Mouse (Mus musculus) stomach, embryonic 14.5 days (tissue): ENCODE measurements around the gene Gpr61. TPM values are rescaled to one million over a fixed set of nuclear protein-coding genes. Genes with fewer than 3 reads are reported as not detected.

Source experiments
- ATAC-seq: fragments of 200-750 bp; cut with Nextera tagmentation; 2 replicates; pipeline ENCODE4 v1.8.0; 2017; ENCODE audit warnings: low read depth, moderate TSS enrichment; ENCODE audit not compliant: insufficient number of reproducible peaks, insufficient read depth, low FRiP score
- H3K27ac ChIP-seq: fragments of 300-500 bp; sonication (generic); 2 replicates; pipeline ENCODE4 v1.5.1; 2014; ENCODE audit warnings: mild to moderate bottlenecking, low read length, moderate library complexity, mixed read lengths
- H3K27me3 ChIP-seq: fragments of 300-500 bp; sonication (generic); 2 replicates; pipeline ENCODE4 v1.6.1; 2014; ENCODE audit warnings: low read length, control low read depth, mixed read lengths; ENCODE audit not compliant: control insufficient read depth, insufficient read depth
- H3K36me3 ChIP-seq: fragments of 300-500 bp; sonication (generic); 2 replicates; pipeline ENCODE4 v1.6.1; 2014; ENCODE audit warnings: mild to moderate bottlenecking, control low read depth, low read length, moderate library complexity, mixed read lengths; ENCODE audit not compliant: control insufficient read depth, insufficient read depth
- H3K4me1 ChIP-seq: fragments of 300-500 bp; sonication (generic); 2 replicates; pipeline ENCODE4 v1.6.1; 2014; ENCODE audit warnings: low read length, control low read depth, mixed read lengths; ENCODE audit not compliant: control insufficient read depth, insufficient read depth
- H3K4me2 ChIP-seq: fragments of 300-500 bp; sonication (generic); replicated peaks from 2 replicates; pipeline ENCODE4 v1.6.1; 2014; ENCODE audit warnings: low read depth, low read length, control low read depth
- H3K4me3 ChIP-seq: fragments of 300-500 bp; sonication (generic); 2 replicates; pipeline ENCODE4 v1.5.1; 2014; ENCODE audit warnings: low read depth, low read length, control low read depth
- H3K9ac ChIP-seq: fragments of 300-500 bp; sonication (generic); replicated peaks from 2 replicates; pipeline ENCODE4 v1.6.1; 2014; ENCODE audit warnings: low read depth, mild to moderate bottlenecking, control low read depth, low read length, moderate library complexity, mixed read lengths
- H3K9me3 ChIP-seq: fragments of 300-500 bp; sonication (generic); 2 replicates; pipeline ENCODE4 v1.6.1; 2016; ENCODE audit warnings: low read depth, low read length, control low read depth; ENCODE audit not compliant: control insufficient read depth
- WGBS: fragments of 180-500 bp; shearing (Covaris S2); extraction: QIAGEN DNeasy Blood & Tissue Kit; methylation state at CpG from one replicate; pipeline ENCODE4 v1.1.7; 2014; 5-methylcytosine and 5-hydroxymethylcytosine counted together
- polyA plus RNA-seq: library from polyadenylated mRNA; unstranded; fragments of >200 nt; fragmentation: Nextera tagmentation; extraction: Ambion mirVana; gene quantifications from 2 replicates; pipeline ENCODE4 v1.2.1, GENCODE M21; 2014

Gpr61 gene
- polyA plus RNA-seq, 1 experiment from 2014 or later: 0.26 TPM

DNA sequence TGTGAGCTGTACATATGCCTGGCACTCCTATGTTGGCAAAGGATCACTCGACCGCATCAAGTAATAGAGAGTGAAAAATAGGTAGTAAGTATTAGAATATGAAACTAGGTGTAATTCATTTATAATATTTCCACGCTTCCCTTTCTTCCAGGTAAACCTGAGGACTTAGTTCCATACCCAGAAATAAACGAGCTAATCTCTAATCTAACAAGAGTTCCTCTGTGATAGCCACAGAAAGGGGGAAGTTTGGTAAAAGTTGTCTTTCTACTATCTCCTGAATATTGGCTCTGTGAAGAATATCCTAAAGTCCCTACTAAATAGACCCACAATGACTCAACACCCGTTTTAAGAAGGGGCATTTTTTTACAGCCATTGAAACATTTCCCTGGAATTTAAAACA lies 8.0 kb downstream of the Gpr61 start:
- Histone ChIP-seq H3K27ac (no peak overlapping the region), H3K27me3 (no peaks in the 10 kb centered on the region)

DNA sequence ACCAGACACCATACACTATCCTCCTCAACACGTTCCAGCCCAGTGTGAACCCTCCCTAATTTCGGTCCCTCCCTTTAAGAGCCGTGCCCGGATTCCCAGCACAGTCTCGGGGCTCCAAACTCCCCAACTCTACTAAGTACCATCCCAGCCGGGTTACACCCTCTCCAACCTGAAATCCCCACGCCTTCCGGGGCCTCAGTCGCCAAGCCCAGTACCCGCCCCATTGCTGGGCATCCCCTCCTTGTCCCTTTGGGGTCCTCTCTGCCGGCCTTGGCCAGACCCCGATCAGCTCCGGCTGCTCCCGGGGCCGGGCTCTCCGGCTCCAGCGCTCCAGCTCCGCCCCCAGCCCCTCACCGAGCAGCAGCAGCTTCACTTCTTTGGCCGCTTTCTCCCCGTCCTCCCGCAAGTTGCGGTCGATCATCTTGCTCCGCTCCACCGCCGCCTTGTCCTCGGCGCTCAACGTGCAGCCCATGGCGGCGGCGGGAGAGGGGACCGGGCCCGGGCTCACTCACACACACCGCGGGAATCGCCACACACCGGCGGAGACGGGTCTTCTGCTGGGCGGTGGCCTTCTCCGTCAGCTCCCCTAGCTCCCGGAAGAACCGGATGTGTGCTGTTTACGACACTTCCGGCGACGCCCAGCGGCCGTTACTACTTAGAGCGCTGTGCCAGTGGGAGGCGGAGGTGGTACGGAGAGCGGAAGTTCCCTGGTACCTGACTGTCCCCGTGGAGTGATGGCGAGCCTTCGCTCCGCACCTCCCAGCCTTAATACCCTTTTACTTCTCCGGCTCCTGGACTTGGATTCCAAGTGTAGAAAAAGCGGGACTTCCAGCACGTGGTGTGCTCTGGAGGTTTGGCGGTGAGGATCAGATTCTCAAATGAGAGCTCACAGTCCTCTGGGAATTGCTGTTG lies 8.9 kb downstream of the Gpr61 start, which contains the start of gene Gnai3:
Gnai3 (minus strand) TSS at position 613 of the 912 bp plus-strand sequence.
- Histone ChIP-seq H3K4me3 (peak within 1 kb of the TSS; percentile 90), H3K27me3 (no peaks in the 10 kb centered on the region), H3K4me2 (peak within 1 kb of the TSS; percentile 73), H3K27ac (peak within 1 kb of the TSS; percentile 96), H3K9me3 (no peaks in the 10 kb centered on the region), H3K4me1 (peaks cover 7% of the 10 kb centered on the region; the same call in 1 of the 2 replicates), H3K9ac (peak within 1 kb of the TSS; percentile 78), H3K36me3 (no peaks in the 10 kb centered on the region)
- ATAC-seq: peak; percentile 94
- WGBS: under 1% methylated on average over 63 of the region's 63 CpGs

More for the DNA sequence above, 8.0 kb downstream of the Gpr61 start:
- ATAC-seq: no peak
- 56% methylated on average over 5 of the region's 5 CpGs for WGBS
- no peaks in the 10 kb centered on the region for H3K36me3 ChIP-seq
- H3K4me1 ChIP-seq: peaks cover 7% of the 10 kb centered on the region; the same call in 1 of the 2 replicates
- H3K4me3 ChIP-seq: peak overlapping the region; percentile 90
- peak overlapping the region; percentile 78 for H3K9ac ChIP-seq
- H3K4me2 ChIP-seq: peak overlapping the region; percentile 73
- H3K9me3 ChIP-seq: no peaks in the 10 kb centered on the region

DNA sequence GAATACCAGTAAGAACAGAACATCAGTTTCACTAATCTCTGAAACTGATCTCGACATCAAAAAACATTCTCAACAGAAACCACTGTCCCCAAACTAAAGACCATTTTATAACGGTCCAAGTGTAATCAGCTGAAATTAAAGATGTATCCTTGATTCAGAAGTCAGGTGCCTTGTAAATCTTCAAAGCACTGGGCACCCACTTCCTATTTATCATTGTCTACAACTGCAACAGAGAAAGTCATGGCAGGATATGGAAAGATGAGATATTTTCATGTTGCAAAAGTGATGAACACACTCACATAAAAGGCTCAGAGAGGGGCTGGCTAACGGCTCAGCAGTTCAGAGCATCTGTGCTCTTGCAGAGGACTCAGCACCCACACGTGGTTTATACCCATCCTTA lies 13.9 kb downstream of the Gpr61 start:
- no peak overlapping the region for H3K27ac ChIP-seq
- H3K9me3 ChIP-seq: no peaks in the 10 kb centered on the region
- H3K4me2 ChIP-seq: no peak overlapping the region
- H3K4me3 ChIP-seq: no peak overlapping the region
- 78% methylated on average over 4 of the region's 4 CpGs for WGBS
- H3K36me3 ChIP-seq: 0 out of 2 replicates have a peak, but pooled peaks cover 7% of the 10 kb centered on the region
- no peaks in the 10 kb centered on the region; the same call in 1 of the 2 replicates for H3K4me1 ChIP-seq
- no peak overlapping the region for H3K9ac ChIP-seq
- no peak for ATAC-seq
- no peaks in the 10 kb centered on the region for H3K27me3 ChIP-seq

DNA sequence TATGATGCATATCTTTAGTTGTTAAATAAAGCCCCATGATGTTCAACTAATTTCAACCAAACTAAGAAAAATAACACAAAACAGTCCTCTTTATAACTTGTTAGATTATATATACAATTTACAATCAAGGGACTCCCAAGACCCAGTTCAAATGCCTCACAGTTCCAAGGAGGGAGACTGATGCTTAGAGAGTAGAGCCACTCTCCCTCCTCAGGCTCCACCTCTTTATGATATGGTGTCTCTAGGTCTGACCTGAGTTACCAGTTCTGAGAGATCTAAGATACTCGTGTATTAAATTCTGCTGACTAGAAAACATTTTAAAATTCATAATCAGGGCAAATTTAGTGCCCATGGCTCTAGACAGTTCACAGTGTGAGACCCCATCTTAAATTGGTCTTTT lies 15.6 kb downstream of the Gpr61 start:
- 69% methylated on average over 1 of the region's 1 CpGs for WGBS
- H3K4me1 ChIP-seq: no peaks in the 10 kb centered on the region; the same call in 1 of the 2 replicates
- no peaks in the 10 kb centered on the region for H3K9me3 ChIP-seq
- H3K27ac ChIP-seq: no peak overlapping the region
- 0 out of 2 replicates have a peak, but pooled peaks cover 7% of the 10 kb centered on the region for H3K36me3 ChIP-seq
- no peak overlapping the region for H3K9ac ChIP-seq
- ATAC-seq: no peak
- no peak overlapping the region for H3K4me2 ChIP-seq
- H3K27me3 ChIP-seq: no peaks in the 10 kb centered on the region
- H3K4me3 ChIP-seq: no peak overlapping the region

DNA sequence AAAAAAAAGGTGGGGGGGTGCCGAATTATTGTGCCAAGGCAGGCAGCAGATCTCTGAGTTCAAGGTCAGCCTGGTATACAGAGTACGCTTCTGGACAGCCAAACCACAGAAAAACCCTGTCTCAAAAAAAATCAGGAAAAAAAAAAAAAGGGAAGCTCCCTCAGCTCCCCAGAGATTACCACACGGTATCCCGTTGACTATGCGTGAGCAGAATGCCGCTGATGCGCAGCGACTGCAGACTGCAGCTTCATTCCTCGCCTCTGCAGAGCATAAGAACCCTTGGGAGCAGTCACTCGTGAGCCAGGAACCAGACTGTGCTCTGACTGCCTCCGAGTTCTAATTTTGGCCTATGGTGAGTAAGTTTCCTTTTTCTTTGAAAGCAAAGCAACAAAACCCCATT lies 20.0 kb downstream of the Gpr61 start:
- ATAC-seq: no peak
- H3K27me3 ChIP-seq: no peaks in the 10 kb centered on the region
- H3K36me3 ChIP-seq: 0 out of 2 replicates have a peak, but pooled peaks cover under 1% of the 10 kb centered on the region
- no peak overlapping the region for H3K4me2 ChIP-seq
- H3K4me1 ChIP-seq: 0 out of 2 replicates have a peak, but pooled peaks cover 4% of the 10 kb centered on the region
- 82% methylated on average over 11 of the region's 11 CpGs for WGBS
- H3K4me3 ChIP-seq: no peak overlapping the region
- H3K9ac ChIP-seq: no peak overlapping the region
- no peaks in the 10 kb centered on the region for H3K9me3 ChIP-seq
- H3K27ac ChIP-seq: no peak overlapping the region

DNA sequence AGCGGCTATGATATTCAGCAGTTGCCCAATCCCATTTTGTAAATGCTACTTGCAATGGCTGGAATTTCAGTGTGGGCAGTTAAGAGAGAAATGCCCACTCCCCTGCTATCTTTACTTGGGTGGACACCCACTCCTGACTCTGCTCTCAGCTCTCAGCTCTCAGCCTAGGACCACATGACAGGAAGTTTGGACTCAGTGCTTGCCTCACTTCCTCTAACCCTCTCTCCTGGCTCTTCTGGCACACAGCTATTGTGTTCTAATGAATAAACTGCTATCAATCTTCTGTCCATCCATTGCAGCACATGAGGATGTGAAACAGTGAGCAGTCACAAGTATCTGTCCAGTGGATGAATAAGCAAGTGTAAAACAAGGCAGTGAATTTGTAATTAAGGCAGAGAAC lies 22.2 kb downstream of the Gpr61 start:
- no peak overlapping the region for H3K4me2 ChIP-seq
- no peak overlapping the region for H3K9ac ChIP-seq
- no peaks in the 10 kb centered on the region for H3K9me3 ChIP-seq
- H3K4me1 ChIP-seq: 0 out of 2 replicates have a peak, but pooled peaks cover 4% of the 10 kb centered on the region
- no peak overlapping the region for H3K4me3 ChIP-seq
- no peak for ATAC-seq
- 83% methylated on average over 1 of the region's 1 CpGs for WGBS
- no peak overlapping the region for H3K27ac ChIP-seq
- H3K36me3 ChIP-seq: no peaks in the 10 kb centered on the region
- no peaks in the 10 kb centered on the region for H3K27me3 ChIP-seq

DNA sequence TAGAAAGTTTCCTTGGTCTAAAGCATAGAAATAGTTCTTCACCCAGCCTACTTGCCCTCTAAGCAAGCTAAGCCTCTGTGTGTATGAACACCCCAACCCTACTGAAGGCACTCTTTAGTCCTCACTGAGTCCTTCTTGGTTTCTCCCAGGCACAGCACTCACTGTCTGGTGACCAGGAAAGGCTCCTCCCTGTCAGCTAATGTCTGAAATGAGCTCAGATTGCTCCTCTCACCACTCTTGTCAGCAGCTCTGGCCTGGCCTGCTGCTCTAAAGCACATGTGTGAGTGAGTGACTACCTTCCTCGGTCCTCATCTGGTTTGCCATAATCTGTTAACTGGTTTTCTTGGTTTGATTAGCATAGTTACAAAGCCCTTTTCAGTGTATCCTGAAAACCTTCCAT lies 22.9 kb downstream of the Gpr61 start:
- Histone ChIP-seq H3K9ac (no peak overlapping the region), H3K4me2 (no peak overlapping the region), H3K4me1 (0 out of 2 replicates have a peak, but pooled peaks cover 4% of the 10 kb centered on the region), H3K36me3 (no peaks in the 10 kb centered on the region), H3K9me3 (no peaks in the 10 kb centered on the region), H3K27me3 (no peaks in the 10 kb centered on the region), H3K4me3 (no peak overlapping the region), H3K27ac (no peak overlapping the region)
- no peak for ATAC-seq
- 78% methylated on average over 1 of the region's 1 CpGs for WGBS

DNA sequence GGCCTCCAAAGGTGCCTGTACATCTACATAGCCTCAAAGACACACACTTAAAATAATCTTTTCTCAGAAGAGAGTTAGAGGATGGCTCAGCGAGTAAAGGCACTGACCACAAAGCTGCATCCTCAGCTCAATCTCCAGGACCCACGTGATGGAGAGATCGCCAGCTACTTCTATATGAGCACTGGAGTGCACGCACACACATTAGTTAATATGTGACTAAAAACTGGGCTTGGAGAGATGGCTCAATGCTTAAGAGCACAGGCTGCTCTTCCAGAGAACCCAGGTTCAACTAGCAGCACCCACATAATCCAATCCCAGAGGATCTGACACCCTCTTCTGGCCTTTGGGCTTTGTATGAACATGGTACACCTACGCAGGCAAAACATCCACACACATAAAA lies 23.5 kb downstream of the Gpr61 start:
- H3K4me1 ChIP-seq: 0 out of 2 replicates have a peak, but pooled peaks cover 4% of the 10 kb centered on the region
- 81% methylated on average over 5 of the region's 5 CpGs for WGBS
- H3K4me2 ChIP-seq: no peak overlapping the region
- H3K9ac ChIP-seq: no peak overlapping the region
- no peak overlapping the region for H3K27ac ChIP-seq
- no peaks in the 10 kb centered on the region for H3K9me3 ChIP-seq
- H3K27me3 ChIP-seq: no peaks in the 10 kb centered on the region
- no peak for ATAC-seq
- H3K4me3 ChIP-seq: no peak overlapping the region
- H3K36me3 ChIP-seq: no peaks in the 10 kb centered on the region
